Mouse (Mus musculus): ENCODE results near the gene Fgfr2. TPM values are rescaled to one million over a fixed set of nuclear protein-coding genes. Genes with fewer than 3 reads are reported as not detected.

Fgfr2 gene
- polyA plus RNA-seq, 1 experiment, result 3.0 TPM

DNA sequence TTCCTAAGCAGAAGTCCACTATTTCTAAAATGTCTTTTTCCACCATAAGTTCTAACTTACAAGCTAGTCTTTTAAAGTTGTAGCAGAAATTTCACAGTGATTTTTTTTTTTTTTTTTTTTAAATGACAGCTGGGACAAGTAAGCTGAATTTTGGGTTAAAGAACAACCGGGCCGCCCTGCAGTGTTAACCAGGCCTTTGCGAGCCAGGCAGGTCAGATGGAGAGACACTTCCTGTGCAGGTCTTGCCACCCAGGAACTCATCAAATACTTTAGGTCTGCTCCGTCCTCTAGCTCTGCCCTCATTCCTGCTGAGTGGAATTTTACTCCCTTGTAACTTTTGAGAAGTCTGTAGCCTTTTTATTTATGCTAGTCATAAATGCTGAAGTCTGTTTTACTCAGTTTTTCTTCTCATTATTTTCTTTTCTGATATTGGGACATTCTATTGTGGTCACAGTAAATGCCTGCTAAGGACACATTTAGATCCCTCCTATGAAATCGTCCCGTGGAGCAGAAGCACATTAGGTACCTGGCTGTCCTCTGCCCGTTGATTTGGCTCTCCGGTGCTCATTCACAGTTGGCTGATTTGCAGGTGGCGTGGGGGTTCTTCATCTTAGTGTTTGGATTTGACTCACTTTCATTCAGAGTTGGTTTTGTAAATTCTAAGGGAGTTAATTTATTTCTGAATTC is 2228.1 kb downstream of the Fgfr2 start:
- H3K4me1 ChIP-seq (ENCODE audit: control insufficient read depth, insufficient read depth, low read length), result no peaks in the 10 kb centered on the region
- H3K27ac ChIP-seq (ENCODE audit: control insufficient read depth, insufficient read depth, low read depth, low read length), result no peak overlapping the region
- no peaks in the 10 kb centered on the region for H3K27me3 ChIP-seq (ENCODE audit: control insufficient read depth, insufficient read depth, low read length)
- TF ChIP-seq CTCF (IDR thresholded peaks at IDR 0.05; ENCODE audit: control insufficient read depth, insufficient read depth, insufficient replicate concordance, low read depth, low read length) (no peak), POLR2A (IDR thresholded peaks at IDR 0.05; ENCODE audit: control insufficient read depth, low read depth, low read length) (no peak)
- H3K36me3 ChIP-seq (ENCODE audit: control insufficient read depth, insufficient read depth, low read length), result no peaks in the 10 kb centered on the region
- no peak overlapping the region for H3K4me3 ChIP-seq (ENCODE audit: control insufficient read depth, low read depth, low read length)

DNA sequence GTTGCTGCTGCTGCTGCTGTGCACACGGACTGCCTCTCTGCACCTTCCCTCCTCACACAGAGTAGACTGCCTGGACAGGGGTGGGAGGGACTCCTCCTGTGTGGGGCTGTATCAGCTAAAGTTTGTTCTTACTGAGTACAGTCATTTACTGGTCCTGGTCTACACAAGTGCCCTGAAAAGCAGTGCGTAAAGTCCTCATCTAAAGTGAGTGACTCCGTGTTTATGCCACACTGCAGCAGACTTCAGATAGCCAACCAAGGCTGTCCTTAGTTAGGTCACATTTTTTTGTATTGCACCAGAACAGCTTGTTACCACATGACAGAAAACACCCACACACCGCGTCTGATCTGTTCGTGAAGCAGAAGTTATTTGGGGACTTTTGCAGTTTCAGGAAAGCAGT is 2230.2 kb downstream of the Fgfr2 start:
- no peaks in the 10 kb centered on the region for H3K36me3 ChIP-seq (ENCODE audit: control insufficient read depth, insufficient read depth, low read length)
- H3K4me1 ChIP-seq (ENCODE audit: control insufficient read depth, insufficient read depth, low read length), result 0 out of 2 replicates have a peak, but pooled peaks cover 2% of the 10 kb centered on the region
- H3K27me3 ChIP-seq (ENCODE audit: control insufficient read depth, insufficient read depth, low read length), result no peaks in the 10 kb centered on the region
- TF ChIP-seq CTCF (IDR thresholded peaks at IDR 0.05; ENCODE audit: control insufficient read depth, insufficient read depth, insufficient replicate concordance, low read depth, low read length) (no peak), POLR2A (IDR thresholded peaks at IDR 0.05; ENCODE audit: control insufficient read depth, low read depth, low read length) (peak; percentile 31; the same call in 1 of the 2 replicates)
- H3K27ac ChIP-seq (ENCODE audit: control insufficient read depth, insufficient read depth, low read depth, low read length), result peak overlapping the region; percentile 86
- no peak overlapping the region for H3K4me3 ChIP-seq (ENCODE audit: control insufficient read depth, low read depth, low read length)

DNA sequence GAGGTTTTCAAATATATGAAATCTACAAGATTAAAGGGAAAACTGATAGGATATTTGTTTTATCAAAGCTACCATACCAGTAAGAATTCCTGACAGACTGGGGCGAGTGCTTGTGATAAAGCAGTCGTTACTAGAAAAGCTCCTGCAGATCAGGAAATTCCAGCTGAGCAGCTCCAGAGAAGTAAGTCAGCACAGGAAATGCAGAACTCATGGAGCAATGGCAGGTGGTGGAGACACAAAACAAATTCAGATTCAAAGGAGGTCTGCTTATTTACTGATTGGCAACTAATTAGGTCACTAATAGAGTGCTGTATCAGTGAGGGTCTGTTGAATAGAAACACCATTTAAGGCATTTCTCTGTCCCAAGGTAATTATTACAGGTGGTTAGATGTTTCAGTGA is 2232.3 kb downstream of the Fgfr2 start:
- Histone ChIP-seq H3K4me3 (ENCODE audit: control insufficient read depth, low read depth, low read length) (no peak overlapping the region), H3K27me3 (ENCODE audit: control insufficient read depth, insufficient read depth, low read length) (no peaks in the 10 kb centered on the region), H3K4me1 (ENCODE audit: control insufficient read depth, insufficient read depth, low read length) (peaks cover 5% of the 10 kb centered on the region; the same call in 1 of the 2 replicates), H3K36me3 (ENCODE audit: control insufficient read depth, insufficient read depth, low read length) (no peaks in the 10 kb centered on the region), H3K27ac (ENCODE audit: control insufficient read depth, insufficient read depth, low read depth, low read length) (no peak overlapping the region)
- TF ChIP-seq POLR2A (IDR thresholded peaks at IDR 0.05; ENCODE audit: control insufficient read depth, low read depth, low read length) (no peak), CTCF (IDR thresholded peaks at IDR 0.05; ENCODE audit: control insufficient read depth, insufficient read depth, insufficient replicate concordance, low read depth, low read length) (no peak)

DNA sequence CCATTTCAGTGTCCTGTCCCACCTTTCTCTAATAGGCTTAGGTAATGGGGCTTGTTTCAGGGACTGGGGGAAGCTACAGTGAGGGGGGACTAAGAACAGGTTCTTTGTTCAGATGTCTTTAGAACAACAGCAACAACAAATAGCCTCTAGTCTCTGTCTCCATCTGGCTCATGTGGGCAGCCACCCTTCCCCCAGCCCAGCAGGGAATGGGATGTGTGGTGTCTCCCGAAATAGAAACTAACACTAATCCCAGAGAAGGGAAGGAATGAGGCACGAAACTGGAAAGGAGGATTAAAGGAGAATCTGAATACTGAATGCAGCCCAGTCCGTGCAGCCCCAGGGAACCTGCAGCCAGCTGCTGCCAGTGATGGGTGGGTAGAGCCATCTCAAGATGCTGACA is 2235.2 kb downstream of the Fgfr2 start:
- Histone ChIP-seq H3K27me3 (ENCODE audit: control insufficient read depth, insufficient read depth, low read length) (no peaks in the 10 kb centered on the region), H3K4me1 (ENCODE audit: control insufficient read depth, insufficient read depth, low read length) (peaks cover 5% of the 10 kb centered on the region; the same call in 1 of the 2 replicates), H3K27ac (ENCODE audit: control insufficient read depth, insufficient read depth, low read depth, low read length) (peak overlapping the region; percentile 49; the same call in 1 of the 2 replicates), H3K36me3 (ENCODE audit: control insufficient read depth, insufficient read depth, low read length) (no peaks in the 10 kb centered on the region), H3K4me3 (ENCODE audit: control insufficient read depth, low read depth, low read length) (no peak overlapping the region)
- no peak for TF ChIP-seq CTCF (IDR thresholded peaks at IDR 0.05; ENCODE audit: control insufficient read depth, insufficient read depth, insufficient replicate concordance, low read depth, low read length)
- no peak for TF ChIP-seq POLR2A (IDR thresholded peaks at IDR 0.05; ENCODE audit: control insufficient read depth, low read depth, low read length)

DNA sequence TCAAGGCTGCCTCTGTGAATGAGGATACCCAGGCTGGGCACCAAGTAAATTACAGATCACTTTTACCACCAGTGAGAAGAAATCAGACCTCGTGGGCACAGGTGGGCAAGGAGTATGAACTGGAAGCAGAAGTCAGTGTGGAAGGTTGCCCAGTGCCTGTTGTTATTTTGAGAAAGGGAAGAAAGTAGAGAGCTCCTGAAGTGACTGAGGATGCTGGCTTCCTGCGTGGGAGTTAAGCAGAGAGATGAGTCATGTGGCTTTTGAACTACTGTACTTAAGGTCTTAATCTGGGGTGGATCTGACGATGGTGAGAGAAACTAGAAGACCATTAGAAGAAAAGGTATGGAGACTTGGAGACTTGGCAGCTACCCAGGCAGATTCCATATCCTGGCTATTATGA is 2236.9 kb downstream of the Fgfr2 start:
- Histone ChIP-seq H3K27ac (ENCODE audit: control insufficient read depth, insufficient read depth, low read depth, low read length) (no peak overlapping the region), H3K4me1 (ENCODE audit: control insufficient read depth, insufficient read depth, low read length) (peaks cover 5% of the 10 kb centered on the region; the same call in 1 of the 2 replicates), H3K4me3 (ENCODE audit: control insufficient read depth, low read depth, low read length) (no peak overlapping the region), H3K27me3 (ENCODE audit: control insufficient read depth, insufficient read depth, low read length) (no peaks in the 10 kb centered on the region), H3K36me3 (ENCODE audit: control insufficient read depth, insufficient read depth, low read length) (no peaks in the 10 kb centered on the region)
- TF ChIP-seq POLR2A (IDR thresholded peaks at IDR 0.05; ENCODE audit: control insufficient read depth, low read depth, low read length) (no peak), CTCF (IDR thresholded peaks at IDR 0.05; ENCODE audit: control insufficient read depth, insufficient read depth, insufficient replicate concordance, low read depth, low read length) (no peak)

DNA sequence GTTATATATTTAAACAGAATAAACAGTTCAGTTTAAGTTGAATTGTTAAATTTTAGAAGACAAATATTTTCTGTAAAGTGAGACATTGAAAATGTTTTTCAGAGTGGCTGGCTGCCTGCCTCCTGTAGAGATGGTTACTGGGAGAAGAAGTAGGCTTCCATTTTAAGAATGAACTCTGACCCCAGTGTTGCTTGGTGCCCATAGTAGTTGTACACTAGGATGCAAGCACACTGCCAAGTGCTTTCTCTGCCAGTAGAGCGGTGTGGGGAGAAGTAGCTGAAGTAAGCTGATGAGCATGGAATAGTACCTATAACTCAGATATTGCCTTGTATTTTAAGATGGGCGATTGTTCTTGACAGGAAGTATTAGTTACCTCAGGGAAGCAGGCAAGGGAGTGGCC is 2239.0 kb downstream of the Fgfr2 start:
- TF ChIP-seq CTCF (IDR thresholded peaks at IDR 0.05; ENCODE audit: control insufficient read depth, insufficient read depth, insufficient replicate concordance, low read depth, low read length) (no peak), POLR2A (IDR thresholded peaks at IDR 0.05; ENCODE audit: control insufficient read depth, low read depth, low read length) (no peak)
- Histone ChIP-seq H3K27ac (ENCODE audit: control insufficient read depth, insufficient read depth, low read depth, low read length) (no peak overlapping the region), H3K4me1 (ENCODE audit: control insufficient read depth, insufficient read depth, low read length) (peaks cover 5% of the 10 kb centered on the region; the same call in 1 of the 2 replicates), H3K27me3 (ENCODE audit: control insufficient read depth, insufficient read depth, low read length) (no peaks in the 10 kb centered on the region), H3K4me3 (ENCODE audit: control insufficient read depth, low read depth, low read length) (no peak overlapping the region), H3K36me3 (ENCODE audit: control insufficient read depth, insufficient read depth, low read length) (no peaks in the 10 kb centered on the region)

DNA sequence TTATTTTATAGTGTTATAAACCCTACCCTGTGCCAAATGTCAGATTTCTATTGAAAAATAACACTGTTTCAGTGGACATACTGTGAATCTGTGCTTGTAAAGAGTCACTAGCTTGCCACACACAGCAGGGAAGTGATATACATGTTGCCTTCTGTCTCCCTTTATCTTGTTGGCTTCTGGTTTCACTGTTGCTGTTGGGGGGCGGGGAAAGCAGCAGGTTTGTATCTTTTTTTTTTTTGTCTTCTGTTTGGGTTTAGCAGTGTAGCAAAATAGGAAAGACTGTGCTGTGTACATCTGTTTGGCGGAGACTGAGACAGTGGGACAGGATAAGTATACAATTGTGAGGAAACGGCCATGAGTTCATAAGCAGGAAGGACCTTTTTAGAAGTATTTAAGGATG is 2255.9 kb downstream of the Fgfr2 start:
- H3K36me3 ChIP-seq (ENCODE audit: control insufficient read depth, insufficient read depth, low read length), result no peaks in the 10 kb centered on the region

More for the DNA sequence above, 2255.9 kb downstream of the Fgfr2 start:
- TF ChIP-seq CTCF (IDR thresholded peaks at IDR 0.05; ENCODE audit: control insufficient read depth, insufficient read depth, insufficient replicate concordance, low read depth, low read length), result no peak
- no peaks in the 10 kb centered on the region for H3K27me3 ChIP-seq (ENCODE audit: control insufficient read depth, insufficient read depth, low read length)
- no peaks in the 10 kb centered on the region; the same call in 1 of the 2 replicates for H3K4me1 ChIP-seq (ENCODE audit: control insufficient read depth, insufficient read depth, low read length)
- H3K27ac ChIP-seq (ENCODE audit: control insufficient read depth, insufficient read depth, low read depth, low read length), result no peak overlapping the region
- no peak overlapping the region for H3K4me3 ChIP-seq (ENCODE audit: control insufficient read depth, low read depth, low read length)
